Mouse (Mus musculus) forebrain, postnatal 0 days (tissue): ENCODE results near the gene Nup50. TPM values are rescaled to one million over a fixed set of nuclear protein-coding genes. Genes with fewer than 3 reads are reported as not detected.

Experiments used
- ATAC-seq: fragments of 200-750 bp; cut with Nextera tagmentation; 2 replicates; pipeline ENCODE4 v1.8.0; 2017; ENCODE audit warnings: mild to moderate bottlenecking, moderate library complexity
- DNase-seq: peaks from one replicate; pipeline ENCODE4 v3.0.0-alpha.2; 2015
- H3K27ac ChIP-seq: fragments of 300-500 bp; sonication (generic); 2 replicates; pipeline ENCODE4 v1.5.1; 2014; ENCODE audit warnings: low read depth, mild to moderate bottlenecking, antibody characterized with exemption, low read length, moderate library complexity, mixed read lengths
- H3K27me3 ChIP-seq: fragments of 300-500 bp; sonication (generic); 2 replicates; pipeline ENCODE4 v1.6.1; 2014; ENCODE audit warnings: mild to moderate bottlenecking, low read length, mixed read lengths; ENCODE audit not compliant: insufficient read depth
- H3K36me3 ChIP-seq: fragments of 300-500 bp; sonication (generic); 2 replicates; pipeline ENCODE4 v1.6.1; 2014; ENCODE audit warnings: mild to moderate bottlenecking, moderate library complexity; ENCODE audit not compliant: insufficient read depth
- H3K4me1 ChIP-seq: fragments of 300-500 bp; sonication (generic); 2 replicates; pipeline ENCODE4 v1.6.1; 2014; ENCODE audit warnings: antibody characterized with exemption; ENCODE audit not compliant: insufficient read depth
- H3K4me2 ChIP-seq: fragments of 300-500 bp; sonication (generic); 2 replicates; pipeline ENCODE4 v1.6.1; 2014; ENCODE audit warnings: low read depth, mild to moderate bottlenecking, moderate library complexity
- H3K4me3 ChIP-seq: fragments of 300-500 bp; sonication (generic); 2 replicates; pipeline ENCODE4 v1.5.1; 2014; ENCODE audit warnings: low read depth, low read length, mixed read lengths
- H3K9ac ChIP-seq: fragments of 300-500 bp; sonication (generic); 2 replicates; pipeline ENCODE4 v1.6.1; 2014; ENCODE audit warnings: mild to moderate bottlenecking
- H3K9me3 ChIP-seq: fragments of 300-500 bp; sonication (generic); 2 replicates; pipeline ENCODE4 v1.6.1; 2016; ENCODE audit warnings: low read length
- CTCF ChIP-seq: sonication (generic); IDR thresholded peaks from 2 replicates; pipeline ENCODE4 v1.5.1; 2016; ENCODE audit warnings: antibody characterized with exemption, control low read depth, low read depth
- WGBS: fragments of 180-500 bp; shearing (Covaris S2); extraction: QIAGEN DNeasy Blood & Tissue Kit; methylation state at CpG from one replicate; pipeline ENCODE4 v1.1.7; 2014; 5-methylcytosine and 5-hydroxymethylcytosine counted together
- polyA plus RNA-seq: library from polyadenylated mRNA; unstranded; fragments of >200 nt; fragmentation: Nextera tagmentation; extraction: Ambion mirVana; gene quantifications from 2 replicates; pipeline ENCODE4 v1.2.1, GENCODE M21; 2015
- total RNA-seq: library from RNA; depleted of rRNA; stranded (reverse); fragments of >200 nt; gene quantifications from 2 replicates; pipeline ENCODE4 v1.2.3, GENCODE M21; 2014

The Nup50 gene
- total and polyA plus RNA-seq, 2 experiments from 2014 or later: 23.5 to 24.8 TPM

- Histone ChIP-seq H3K4me2 (no peak overlapping the region), H3K27me3 (no peaks in the 10 kb centered on the region), H3K4me1 (peaks cover 18% of the 10 kb centered on the region), H3K36me3 (peaks cover 3% of the 10 kb centered on the region; the same call in 1 of the 2 replicates), H3K9me3 (no peaks in the 10 kb centered on the region), H3K9ac (no peak overlapping the region), H3K4me3 (no peak overlapping the region), H3K27ac (no peak overlapping the region)
- DNase-seq: no peak
- TF ChIP-seq CTCF: no peak
- 83% methylated on average over 9 of the region's 9 CpGs for WGBS
- no peak for ATAC-seq
Observed at GRCm38 (mm10) chr15:84981609-84982313, 58.5 kb downstream of the Nup50 start.

GRCm38 (mm10) chr15:84982888-84983287, 59.7 kb downstream of the Nup50 start:
- DNase-seq: no peak
- no peak overlapping the region for H3K27ac ChIP-seq
- WGBS: 84% methylated on average over 3 of the region's 3 CpGs
- ATAC-seq: no peak
- no peaks in the 10 kb centered on the region for H3K9me3 ChIP-seq
- H3K4me1 ChIP-seq: peaks cover 18% of the 10 kb centered on the region
- H3K4me3 ChIP-seq: no peak overlapping the region
- H3K36me3 ChIP-seq: peaks cover 3% of the 10 kb centered on the region; the same call in 1 of the 2 replicates
- no peaks in the 10 kb centered on the region for H3K27me3 ChIP-seq
- no peak overlapping the region for H3K4me2 ChIP-seq
- no peak for TF ChIP-seq CTCF
- H3K9ac ChIP-seq: no peak overlapping the region

GRCm38 (mm10) chr15:84983721-84984120, 60.5 kb downstream of the Nup50 start:
- H3K4me2 ChIP-seq: no peak overlapping the region
- H3K9me3 ChIP-seq: no peaks in the 10 kb centered on the region
- no peak overlapping the region for H3K27ac ChIP-seq
- 84% methylated on average over 7 of the region's 7 CpGs for WGBS
- no peaks in the 10 kb centered on the region for H3K27me3 ChIP-seq
- no peaks in the 10 kb centered on the region for H3K36me3 ChIP-seq
- no peak for DNase-seq
- H3K4me1 ChIP-seq: peaks cover 20% of the 10 kb centered on the region
- no peak overlapping the region for H3K9ac ChIP-seq
- no peak for TF ChIP-seq CTCF
- ATAC-seq: no peak
- H3K4me3 ChIP-seq: no peak overlapping the region

GRCm38 (mm10) chr15:84985516-84986160, 62.4 kb downstream of the Nup50 start:
- WGBS: 80% methylated on average over 12 of the region's 12 CpGs
- ATAC-seq (no peak), DNase-seq (no peak)
- H3K9ac ChIP-seq: no peak overlapping the region
- H3K27ac ChIP-seq: no peak overlapping the region
- no peaks in the 10 kb centered on the region for H3K27me3 ChIP-seq
- peak overlapping the region; percentile 84 for H3K4me2 ChIP-seq
- H3K9me3 ChIP-seq: no peaks in the 10 kb centered on the region
- no peak for TF ChIP-seq CTCF
- H3K4me3 ChIP-seq: peak overlapping the region; percentile 87
- H3K36me3 ChIP-seq: no peaks in the 10 kb centered on the region
- peaks cover 30% of the 10 kb centered on the region for H3K4me1 ChIP-seq

GRCm38 (mm10) chr15:84986171-84987019, 63.2 kb downstream of the Nup50 start:
- ATAC-seq: no peak
- H3K27ac ChIP-seq: 0 out of 2 replicates have a peak overlapping the region, but pooled peaks have one; percentile 88
- WGBS: 64% methylated on average over 4 of the region's 4 CpGs

GRCm38 (mm10) chr15:84987020-84987815, 64.0 kb downstream of the Nup50 start:
- Histone ChIP-seq H3K27ac (peak overlapping the region; percentile 88), H3K36me3 (no peaks in the 10 kb centered on the region), H3K9ac (peak overlapping the region; percentile 91), H3K27me3 (no peaks in the 10 kb centered on the region), H3K4me3 (peak overlapping the region; percentile 87), H3K4me1 (peaks cover 30% of the 10 kb centered on the region), H3K9me3 (no peaks in the 10 kb centered on the region), H3K4me2 (peak overlapping the region; percentile 84)
- ATAC-seq (peak; percentile 46), DNase-seq (peak; percentile 62)
- TF ChIP-seq CTCF: no peak; the same call in 1 of the 2 replicates
- WGBS: under 1% methylated on average over 52 of the region's 53 CpGs

More at GRCm38 (mm10) chr15:84986171-84987019, 63.2 kb downstream of the Nup50 start:
- DNase-seq: peak; percentile 19
- H3K4me3 ChIP-seq: peak overlapping the region; percentile 87
- no peak for TF ChIP-seq CTCF
- no peaks in the 10 kb centered on the region for H3K36me3 ChIP-seq
- peaks cover 30% of the 10 kb centered on the region for H3K4me1 ChIP-seq
- H3K4me2 ChIP-seq: peak overlapping the region; percentile 84
- no peaks in the 10 kb centered on the region for H3K9me3 ChIP-seq
- H3K9ac ChIP-seq: peak overlapping the region; percentile 91
- H3K27me3 ChIP-seq: no peaks in the 10 kb centered on the region
